Mouse (Mus musculus): Measurements from ENCODE around the gene Pomt1. TPM values are rescaled to one million over a fixed set of nuclear protein-coding genes. Genes with fewer than 3 reads are reported as not detected.

The Pomt1 gene
- total and polyA plus RNA-seq, 3 experiments: 13.6 to 16.7 (median 16.0) TPM

GRCm38 (mm10) chr2:32235886-32236759, at the start of gene Pomt1 (continued):
- TF ChIP-seq CHD2 (IDR thresholded peaks at IDR 0.05; ENCODE audit: low read length): peak; percentile 43; the same call in 1 of the 2 replicates

GRCm38 (mm10) chr2:32187019-32187551, 49.3 kb upstream of the Pomt1 start:
- Histone ChIP-seq H3K79me2 (replicated peaks; ENCODE audit: control insufficient read depth, extremely low read depth, insufficient read depth, poor library complexity, severe bottlenecking) (peaks cover 54% of the 10 kb centered on the region), H3K27ac (ENCODE audit: insufficient read depth, low read depth) (no peak overlapping the region), H3K4me2 (ENCODE audit: insufficient read depth, low read depth, poor library complexity, severe bottlenecking) (no peak overlapping the region), H3K27me3 (replicated peaks) (no peaks in the 10 kb centered on the region), H3K9ac (ENCODE audit: insufficient read depth, low read depth) (no peak overlapping the region), H3K4me1 (ENCODE audit: control insufficient read depth in 1 of 2, insufficient read depth in 2 of 2) (peaks cover 10 to 59% of the 10 kb centered on the region in 2 experiments), H3K4me3 (replicated peaks in 1 of 3; ENCODE audit: low read depth in 2 of 3, low read length in 2 of 3, poor library complexity in 1 of 3) (no peak overlapping the region), H3K9me3 (replicated peaks; ENCODE audit: low read length) (no peaks in the 10 kb centered on the region), H3K36me3 (replicated peaks in 1 of 2; ENCODE audit: control insufficient read depth in 1 of 2, insufficient read depth in 1 of 2, low read length in 1 of 2) (peaks cover 84 to 93% of the 10 kb centered on the region in 2 experiments)
- no peak for TF ChIP-seq GABPA (IDR thresholded peaks at IDR 0.05; ENCODE audit: insufficient replicate concordance, low read depth, low read length)
- no peak for TF ChIP-seq IRF4 (IDR thresholded peaks at IDR 0.05; ENCODE audit: low read depth, low read length)
- TF ChIP-seq ELF1 (IDR thresholded peaks at IDR 0.05; ENCODE audit: low read depth, low read length): no peak
- no peak for TF ChIP-seq UBTF (IDR thresholded peaks at IDR 0.05; ENCODE audit: low read depth, low read length)
- TF ChIP-seq ETS1 (conservative IDR thresholded peaks at IDR 0.05; ENCODE audit: low read depth, low read length): no peak
- no peak for TF ChIP-seq MAZ (IDR thresholded peaks at IDR 0.05; ENCODE audit: low read depth, low read length)
- TF ChIP-seq SIN3A (IDR thresholded peaks at IDR 0.05; ENCODE audit: low read length): no peak
- no peak for TF ChIP-seq USF1 (IDR thresholded peaks at IDR 0.05; ENCODE audit: low read depth, low read length)
- TF ChIP-seq NRF1 (IDR thresholded peaks at IDR 0.05; ENCODE audit: low read depth, low read length): no peak
- no peak for TF ChIP-seq EP300 (IDR thresholded peaks at IDR 0.05; ENCODE audit: low read length)
- no peak for TF ChIP-seq MAX (IDR thresholded peaks at IDR 0.05; ENCODE audit: low read length)
- no peak for TF ChIP-seq MXI1 (IDR thresholded peaks at IDR 0.05; ENCODE audit: low read depth, low read length)
- TF ChIP-seq BHLHE40 (IDR thresholded peaks at IDR 0.05; ENCODE audit: low read depth, low read length): no peak
- no peak for TF ChIP-seq PAX5 (IDR thresholded peaks at IDR 0.05; ENCODE audit: low read length)
- TF ChIP-seq CTCF (conservative IDR thresholded peaks at IDR 0.05 in 1 of 2, IDR thresholded peaks at IDR 0.05 in 1 of 2; ENCODE audit: low read depth in 2 of 2, low read length in 2 of 2): no peak
- no peak for TF ChIP-seq ZMIZ1 (IDR thresholded peaks at IDR 0.05; ENCODE audit: low read depth, low read length)
- TF ChIP-seq RCOR1 (conservative IDR thresholded peaks at IDR 0.05; ENCODE audit: low read depth, low read length): no peak
- no peak for DNase-seq (ENCODE audit: extremely low read depth)
- in situ Hi-C loops (cut with MboI; ENCODE audit: low pct_ligation_motif_present, low pct_unique_long_range_greater_than_20kb, low sequenced_read_pairs): no loop called here
- dilution Hi-C loops (cut with MboI; ENCODE audit: extremely low pct_ligation_motif_present, extremely low pct_unique_long_range_greater_than_20kb, low sequenced_read_pairs): no loop called here

All from CH12.LX (cell line).